Mouse (Mus musculus) embryonic fibroblast, embryonic 13.5 days (primary cell): ENCODE data around the gene Gpank1. TPM values are rescaled to one million over a fixed set of nuclear protein-coding genes. Genes with fewer than 3 reads are reported as not detected.

Experiments used
- H3K27ac ChIP-seq: 2 replicates; pipeline ENCODE4 v1.5.1; 2012; ENCODE audit warnings: low read length, control low read depth, inconsistent platforms; ENCODE audit not compliant: insufficient read depth
- H3K4me1 ChIP-seq: 2 replicates; pipeline ENCODE4 v1.6.1; 2011; ENCODE audit warnings: low read length; ENCODE audit not compliant: control insufficient read depth, insufficient read depth
- H3K4me3 ChIP-seq: 2 replicates; pipeline ENCODE4 v1.5.1; 2011; ENCODE audit warnings: mild to moderate bottlenecking, control low read depth, low read length; ENCODE audit not compliant: insufficient read depth
- CTCF ChIP-seq: IDR thresholded peaks from 2 replicates; pipeline ENCODE4 v1.5.1; 2011; ENCODE audit warnings: mild to moderate bottlenecking, control low read depth, low read length, moderate library complexity, borderline replicate concordance; ENCODE audit not compliant: insufficient read depth
- POLR2A ChIP-seq: IDR thresholded peaks from 2 replicates; pipeline ENCODE4 v1.6.1; 2011; ENCODE audit warnings: low read depth, mild to moderate bottlenecking, control low read depth, low read length, moderate library complexity
- polyA plus RNA-seq: library from polyadenylated mRNA; stranded (reverse); fragments of >200 nt; gene quantifications from 2 replicates; pipeline ENCODE4 v1.2.4, GENCODE M21; 2011; ENCODE audit warnings: low read depth; ENCODE audit not compliant: missing spikeins, insufficient read length

The Gpank1 gene
- polyA plus RNA-seq, 1 experiment: 8.9 TPM

DNA sequence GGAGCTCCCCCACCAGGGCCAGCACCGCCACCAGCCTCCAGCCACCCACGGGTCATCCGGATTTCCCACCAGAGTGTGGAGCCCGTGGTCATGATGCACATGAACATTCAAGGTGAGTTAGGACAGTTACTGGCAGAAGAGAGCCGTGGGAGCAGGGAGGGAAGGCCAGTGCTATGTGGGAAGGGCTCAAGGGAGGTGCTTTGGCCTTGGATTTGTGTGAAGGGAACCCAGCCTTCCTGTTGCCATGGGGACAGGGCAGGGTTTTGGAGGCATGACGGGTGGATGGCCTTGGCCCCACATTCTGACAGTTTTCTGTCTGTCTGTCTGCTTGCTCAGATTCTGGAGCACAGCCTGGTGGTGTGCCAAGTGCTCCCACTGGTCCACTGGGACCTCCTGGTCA lies 20.7 kb downstream of the Gpank1 start:
- H3K4me1 ChIP-seq: no peaks in the 10 kb centered on the region
- TF ChIP-seq CTCF (no peak), POLR2A (no peak)
- H3K4me3 ChIP-seq: no peak overlapping the region

DNA sequence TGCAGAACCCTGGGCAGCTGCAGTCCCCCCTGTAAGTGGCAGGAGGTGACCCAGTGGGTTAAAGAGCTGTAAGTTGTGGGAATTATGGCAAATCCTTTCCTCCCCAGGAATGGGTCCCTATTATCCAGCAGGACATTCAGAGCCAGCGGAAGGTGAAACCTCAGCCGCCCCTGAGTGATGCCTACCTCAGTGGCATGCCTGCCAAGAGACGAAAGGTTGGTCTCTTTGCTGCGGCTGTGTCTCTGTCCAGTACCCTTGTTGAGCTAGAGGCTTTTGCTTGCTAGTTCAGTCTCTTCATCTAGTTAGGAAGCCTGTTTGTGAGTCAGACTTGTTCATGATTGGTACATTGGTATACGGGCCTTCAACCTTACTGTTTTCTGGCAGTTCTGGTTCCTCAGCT lies 24.9 kb downstream of the Gpank1 start:
- no peak overlapping the region for H3K4me3 ChIP-seq
- H3K27ac ChIP-seq: no peak overlapping the region
- H3K4me1 ChIP-seq: no peaks in the 10 kb centered on the region
- TF ChIP-seq CTCF (no peak), POLR2A (no peak)

More for the DNA sequence above, 20.7 kb downstream of the Gpank1 start:
- H3K27ac ChIP-seq: no peak overlapping the region

DNA sequence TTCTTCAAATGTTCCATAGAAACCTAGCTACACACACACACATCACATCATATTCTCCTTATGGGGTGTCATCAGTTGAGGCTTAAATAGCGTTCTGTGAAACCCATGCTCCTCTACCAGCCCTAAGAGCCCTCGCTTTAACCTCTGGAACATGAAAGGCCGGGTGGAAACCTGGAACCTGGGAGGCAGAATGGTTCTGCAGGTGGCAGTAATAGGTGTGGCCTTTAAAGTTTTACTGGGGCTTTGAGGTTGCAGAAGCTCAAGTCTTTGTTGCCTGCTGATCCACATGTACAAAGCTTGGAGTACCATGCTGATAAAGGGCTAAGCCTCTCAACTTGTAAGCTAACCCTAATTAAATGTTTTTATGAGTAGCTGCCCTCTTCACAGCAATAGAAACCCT lies 26.1 kb downstream of the Gpank1 start:
- Histone ChIP-seq H3K4me1 (no peaks in the 10 kb centered on the region), H3K4me3 (no peak overlapping the region), H3K27ac (no peak overlapping the region)
- no peak for TF ChIP-seq CTCF
- TF ChIP-seq POLR2A: no peak

DNA sequence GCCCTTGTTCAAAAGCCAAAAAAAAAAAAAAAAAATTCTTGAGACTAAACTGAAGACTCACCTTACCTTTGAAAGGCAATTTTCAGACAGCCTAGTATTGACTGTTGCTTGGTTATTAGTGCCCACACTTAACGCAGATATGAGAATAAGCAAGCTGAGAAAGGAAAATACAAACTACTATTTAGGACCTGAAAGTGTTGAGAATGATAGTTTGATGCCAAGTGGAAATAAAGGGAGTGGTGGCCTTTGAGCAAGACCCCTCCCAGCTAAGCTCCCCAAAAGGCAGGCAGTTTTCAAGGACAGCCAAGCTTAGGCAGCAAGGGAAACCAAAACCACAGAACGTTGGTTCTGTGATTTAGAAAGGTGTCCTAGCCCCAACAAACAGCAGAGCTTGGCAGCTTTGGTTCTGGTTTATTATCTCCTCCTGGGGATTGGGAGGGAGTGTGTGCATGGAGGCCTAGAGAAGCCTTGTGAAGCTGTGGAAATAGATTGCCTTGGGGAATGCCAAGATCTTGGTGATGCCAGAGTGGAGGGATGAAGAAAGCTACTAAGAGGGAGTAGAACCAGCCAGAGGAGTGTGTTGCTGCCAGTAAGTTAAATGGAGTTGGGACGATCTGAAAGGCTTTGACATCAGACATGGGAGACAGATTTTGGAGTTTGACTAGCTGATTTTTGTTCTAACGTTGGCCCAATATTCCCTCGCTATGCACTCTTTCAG lies 26.8 kb downstream of the Gpank1 start:
- H3K27ac ChIP-seq: no peak overlapping the region
- H3K4me3 ChIP-seq: no peak overlapping the region
- TF ChIP-seq POLR2A: no peak
- TF ChIP-seq CTCF: no peak
- H3K4me1 ChIP-seq: no peaks in the 10 kb centered on the region

DNA sequence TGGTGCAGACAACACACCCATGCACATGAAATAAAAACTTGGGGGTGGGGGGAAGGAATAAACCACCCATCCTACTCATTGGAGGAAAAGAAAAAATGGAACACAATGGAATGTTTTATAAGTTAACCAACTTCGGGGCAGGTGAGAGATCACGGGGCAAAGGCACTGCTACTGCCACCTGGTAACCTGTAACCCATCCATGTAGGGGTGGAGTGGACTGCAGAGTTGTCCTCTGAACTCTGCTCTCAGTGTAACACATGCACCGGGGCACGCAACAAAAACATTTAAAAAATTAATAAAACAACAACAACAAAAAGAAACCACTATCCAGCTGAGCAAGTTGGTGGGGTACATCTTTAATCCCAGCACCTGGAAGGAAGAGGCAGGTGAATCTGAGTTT lies 30.9 kb downstream of the Gpank1 start:
- Histone ChIP-seq H3K27ac (no peak overlapping the region), H3K4me1 (no peaks in the 10 kb centered on the region; the same call in 1 of the 2 replicates), H3K4me3 (no peak overlapping the region)
- TF ChIP-seq POLR2A (no peak), CTCF (no peak)

DNA sequence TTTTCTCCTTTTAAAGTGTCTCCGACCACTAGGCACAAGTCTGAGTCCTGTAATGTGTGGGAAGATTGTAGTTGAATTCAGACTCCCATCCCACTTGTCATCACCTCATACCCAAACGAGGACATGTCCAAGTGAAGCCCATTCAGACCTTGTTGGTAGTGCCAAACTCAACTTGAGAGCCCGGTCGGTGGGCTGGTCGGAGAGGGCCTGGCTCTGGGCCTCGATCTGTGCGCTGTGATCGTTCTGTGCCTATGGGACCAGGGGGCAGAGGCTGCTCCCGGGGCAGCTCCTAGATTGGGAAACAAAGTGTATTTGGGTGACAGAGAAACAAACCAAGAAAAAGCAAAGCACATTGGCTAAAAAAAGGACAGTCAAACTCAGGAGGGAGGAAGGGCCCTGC lies 31.8 kb downstream of the Gpank1 start:
- TF ChIP-seq POLR2A (no peak), CTCF (no peak)

DNA sequence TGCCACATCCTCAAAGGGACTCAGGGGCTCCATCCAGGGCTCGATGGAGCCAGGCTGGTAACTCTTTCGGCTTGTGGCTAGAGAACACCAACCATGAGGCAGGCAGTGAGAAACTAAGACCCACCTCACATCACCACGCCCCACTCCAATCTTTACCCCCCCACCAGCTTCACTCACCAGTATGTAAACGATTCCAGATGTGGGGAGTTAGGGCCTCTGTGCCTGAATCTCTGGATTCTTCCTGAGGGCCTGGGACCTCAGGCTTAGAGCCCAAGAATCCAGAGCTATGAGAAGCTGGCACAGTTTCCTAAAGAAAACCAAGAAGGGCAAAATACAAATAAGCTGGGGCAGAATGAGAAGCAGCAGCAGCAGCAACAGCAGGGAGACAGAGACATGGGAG lies 32.7 kb downstream of the Gpank1 start:
- Histone ChIP-seq H3K4me3 (no peak overlapping the region), H3K27ac (no peak overlapping the region), H3K4me1 (no peaks in the 10 kb centered on the region; the same call in 1 of the 2 replicates)
- TF ChIP-seq POLR2A (no peak), CTCF (no peak)

More for the DNA sequence above, 31.8 kb downstream of the Gpank1 start:
- H3K4me3 ChIP-seq: no peak overlapping the region
- no peak overlapping the region for H3K27ac ChIP-seq
- no peaks in the 10 kb centered on the region; the same call in 1 of the 2 replicates for H3K4me1 ChIP-seq

DNA sequence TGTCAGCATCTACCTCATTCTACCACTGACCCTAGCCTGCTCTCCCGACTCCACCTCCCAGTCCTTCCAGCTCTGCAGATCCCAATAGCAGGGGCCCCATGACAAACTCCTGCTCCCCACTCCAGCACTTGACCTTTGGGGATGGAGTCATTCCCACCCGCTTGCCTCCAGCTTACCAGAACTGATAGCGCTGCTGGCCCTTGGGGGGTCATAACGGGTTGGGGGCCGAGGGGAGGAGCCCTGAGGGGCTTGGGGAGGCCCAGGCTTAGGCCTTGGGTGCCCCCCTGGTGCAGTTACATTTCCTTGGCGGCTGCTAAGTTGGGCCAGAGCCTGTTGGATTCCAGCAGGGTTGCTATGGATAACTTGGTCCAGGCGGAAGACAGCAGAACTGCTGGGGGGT lies 33.4 kb downstream of the Gpank1 start:
- H3K27ac ChIP-seq: no peak overlapping the region
- no peaks in the 10 kb centered on the region; the same call in 1 of the 2 replicates for H3K4me1 ChIP-seq
- TF ChIP-seq POLR2A (no peak), CTCF (no peak)
- no peak overlapping the region for H3K4me3 ChIP-seq

DNA sequence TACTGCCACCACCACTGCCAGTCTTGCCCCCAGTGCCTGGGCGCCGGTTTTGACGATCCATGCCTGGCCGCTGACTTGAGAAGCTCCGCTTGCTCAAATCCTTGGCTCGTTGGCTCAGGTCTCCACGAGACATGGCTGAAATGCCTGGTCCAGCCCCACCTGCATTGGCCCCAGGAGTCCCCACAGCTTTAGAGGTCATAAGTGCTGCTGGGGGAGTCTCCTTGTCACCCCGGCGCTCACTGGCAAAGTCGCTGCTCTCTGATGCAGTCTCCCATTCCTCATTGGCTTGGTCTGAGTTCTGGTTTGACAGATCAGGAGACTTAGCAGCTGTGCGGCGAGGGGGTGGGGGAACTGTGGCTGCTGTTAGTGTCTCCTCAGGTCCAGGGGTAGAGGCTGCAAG lies 34.2 kb downstream of the Gpank1 start:
- TF ChIP-seq POLR2A (no peak), CTCF (no peak)
- Histone ChIP-seq H3K4me3 (no peak overlapping the region), H3K27ac (no peak overlapping the region), H3K4me1 (no peaks in the 10 kb centered on the region; the same call in 1 of the 2 replicates)

DNA sequence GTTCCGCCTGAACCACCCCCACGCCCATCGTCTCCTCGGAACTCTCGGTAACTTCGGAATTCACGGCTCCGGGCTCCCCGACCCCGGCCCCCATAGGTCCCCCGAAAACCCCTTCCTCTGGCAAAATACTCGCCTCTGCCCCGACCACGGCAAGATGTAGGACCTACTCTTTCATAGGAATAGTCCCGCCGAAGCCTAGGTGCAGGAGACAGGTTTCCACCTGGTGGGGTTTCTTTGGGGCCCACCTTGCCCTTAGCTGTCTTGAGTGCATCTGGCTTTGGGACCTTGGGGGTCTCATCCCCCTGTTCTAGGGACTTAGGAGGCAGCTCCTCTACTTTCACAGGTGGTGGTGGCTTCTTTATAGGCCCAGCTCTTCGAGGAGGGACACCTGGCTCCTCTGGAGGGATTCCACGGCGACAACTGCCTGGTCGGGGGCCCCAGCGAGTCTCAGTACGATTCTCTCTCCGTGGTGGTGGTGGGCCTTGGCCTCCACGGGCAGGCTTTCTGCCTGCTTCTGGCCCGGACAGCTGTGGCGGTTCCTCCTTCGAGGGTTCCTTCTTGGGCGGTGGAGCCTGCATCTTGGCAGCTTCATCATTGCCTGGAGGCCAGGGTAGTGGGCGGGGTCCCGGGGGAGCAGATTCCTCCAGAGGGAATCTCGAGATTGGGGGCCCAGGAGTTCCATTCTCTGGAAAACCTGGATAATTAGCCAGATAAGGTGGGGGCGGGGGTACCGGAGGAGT lies 35.4 kb downstream of the Gpank1 start:
- TF ChIP-seq POLR2A (no peak), CTCF (no peak)
- no peaks in the 10 kb centered on the region; the same call in 1 of the 2 replicates for H3K4me1 ChIP-seq
- no peak overlapping the region for H3K4me3 ChIP-seq
- no peak overlapping the region for H3K27ac ChIP-seq

DNA sequence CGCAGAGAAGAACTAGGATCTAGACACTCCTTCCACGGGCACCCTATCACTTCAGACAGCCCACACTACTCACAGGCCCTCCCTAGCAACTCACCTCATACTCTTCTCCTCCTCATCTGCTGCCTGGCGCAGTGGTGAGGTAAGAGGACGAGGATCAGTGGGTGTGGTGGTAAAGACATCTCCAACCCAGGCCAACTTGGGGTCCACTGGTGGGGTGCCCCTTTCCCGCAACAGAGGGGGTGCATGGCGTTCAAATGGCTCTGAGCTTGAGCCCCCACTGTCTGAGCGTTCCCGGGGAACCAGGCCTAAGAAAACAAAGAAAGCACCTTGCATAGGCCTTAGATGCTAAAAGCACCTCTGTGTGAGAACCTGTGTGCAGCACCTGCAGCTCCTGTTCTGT lies 36.0 kb downstream of the Gpank1 start:
- H3K27ac ChIP-seq: no peak overlapping the region
- H3K4me1 ChIP-seq: no peaks in the 10 kb centered on the region; the same call in 1 of the 2 replicates
- no peak overlapping the region for H3K4me3 ChIP-seq
- TF ChIP-seq CTCF: no peak
- no peak for TF ChIP-seq POLR2A
